Mouse (Mus musculus) testis, adult 2 months (tissue): Measurements from ENCODE around the gene Rnasek. TPM values are rescaled to one million over a fixed set of nuclear protein-coding genes. Genes with fewer than 3 reads are reported as not detected.

Source experiments
- H3K27ac ChIP-seq: fragments of 200-500 bp; 2 replicates; pipeline ENCODE4 v1.5.1; 2012; ENCODE audit warnings: low read depth, low read length; ENCODE audit not compliant: control insufficient read depth, insufficient read depth
- H3K27me3 ChIP-seq: fragments of 200-500 bp; 2 replicates; pipeline ENCODE4 v1.6.1; 2012; ENCODE audit warnings: mild to moderate bottlenecking, low read length, moderate library complexity; ENCODE audit not compliant: control insufficient read depth, insufficient read depth
- H3K36me3 ChIP-seq: fragments of 200-500 bp; 2 replicates; pipeline ENCODE4 v1.6.1; 2012; ENCODE audit warnings: mild to moderate bottlenecking, low read length; ENCODE audit not compliant: control insufficient read depth, insufficient read depth
- H3K4me1 ChIP-seq: fragments of 200-500 bp; 2 replicates; pipeline ENCODE4 v1.6.1; 2012; ENCODE audit warnings: low read length; ENCODE audit not compliant: control insufficient read depth, insufficient read depth
- H3K4me3 ChIP-seq: fragments of 200-500 bp; 2 replicates; pipeline ENCODE4 v1.5.1; 2012; ENCODE audit warnings: low read depth, mild to moderate bottlenecking, low read length, moderate library complexity, mixed read lengths; ENCODE audit not compliant: control insufficient read depth
- CTCF ChIP-seq: fragments of 200-500 bp; IDR thresholded peaks from 2 replicates; pipeline ENCODE4 v1.5.1; 2012; ENCODE audit warnings: low read depth, mild to moderate bottlenecking, inconsistent platforms, low read length, moderate library complexity; ENCODE audit not compliant: control insufficient read depth, insufficient read depth, insufficient replicate concordance
- POLR2A ChIP-seq: fragments of 200-500 bp; IDR thresholded peaks from 2 replicates; pipeline ENCODE4 v1.6.1; 2012; ENCODE audit warnings: low read depth, mild to moderate bottlenecking, inconsistent platforms, low read length, moderate library complexity; ENCODE audit not compliant: control insufficient read depth
- polyA plus RNA-seq: library from polyadenylated mRNA; depleted of rRNA; stranded (reverse); fragments of >200 nt; gene quantifications from 2 replicates; pipeline ENCODE4 v1.2.3, GENCODE M21; 2012

Gene Rnasek
- polyA plus RNA-seq, 1 experiment = 112 TPM

DNA sequence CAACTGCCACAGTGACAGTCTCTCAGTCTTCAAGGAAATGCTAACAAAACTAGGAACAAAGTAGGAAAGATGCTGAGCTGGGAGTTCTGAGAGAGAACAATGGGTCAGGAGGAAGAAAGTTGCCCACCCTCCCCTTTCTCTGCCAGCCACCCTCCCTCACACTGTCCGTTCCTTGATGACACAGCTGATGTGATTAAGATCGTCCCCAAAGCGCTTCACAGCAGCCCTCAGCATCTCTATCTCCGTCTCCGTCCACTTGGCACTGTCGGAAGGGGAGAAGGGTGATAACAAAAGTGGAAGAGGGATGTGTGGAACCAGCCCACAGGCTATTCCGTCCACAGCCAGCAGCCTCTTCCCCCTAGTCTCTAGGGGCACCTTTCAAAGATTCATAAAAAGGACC, 2.9 kb downstream of the Rnasek start:
- peak overlapping the region; percentile 5; the same call in 1 of the 2 replicates for H3K27ac ChIP-seq
- no peak overlapping the region for H3K4me3 ChIP-seq
- peaks cover 23% of the 10 kb centered on the region for H3K4me1 ChIP-seq
- no peaks in the 10 kb centered on the region for H3K27me3 ChIP-seq
- no peak for TF ChIP-seq CTCF
- no peak for TF ChIP-seq POLR2A
- no peaks in the 10 kb centered on the region for H3K36me3 ChIP-seq

DNA sequence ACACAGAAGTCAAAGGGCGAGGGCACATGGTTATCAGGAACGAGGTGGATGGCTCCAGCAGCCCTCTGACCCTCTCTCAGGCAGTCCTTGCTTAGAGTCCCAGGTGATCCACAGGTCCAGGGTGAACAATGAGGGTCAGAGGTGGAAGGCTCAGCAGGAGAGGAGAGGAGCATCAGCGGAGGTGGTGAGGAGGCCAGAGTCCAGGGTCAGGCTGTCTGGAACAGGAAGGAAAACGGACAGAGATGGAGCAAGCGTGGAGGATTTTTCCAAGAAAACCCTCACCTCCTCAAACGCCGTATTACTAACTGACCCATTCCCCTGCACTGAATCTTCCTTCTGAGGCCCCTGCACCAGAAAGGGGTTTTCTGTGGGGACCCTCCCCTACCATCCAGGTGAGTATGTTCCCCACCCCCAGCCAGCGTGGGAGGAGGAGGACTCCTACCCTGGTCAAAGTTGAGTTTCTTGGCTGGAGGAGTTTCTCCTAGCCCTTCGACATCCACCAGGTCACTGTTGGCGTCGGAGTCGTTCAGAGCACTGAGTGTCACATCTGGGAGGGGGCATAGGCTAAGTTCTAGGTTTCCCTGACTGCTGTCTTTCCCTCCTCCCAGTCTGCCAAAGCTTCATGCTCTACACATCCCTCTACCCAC, 4.3 kb downstream of the Rnasek start:
- Histone ChIP-seq H3K4me1 (peaks cover 26% of the 10 kb centered on the region), H3K27me3 (no peaks in the 10 kb centered on the region; the same call in 1 of the 2 replicates), H3K36me3 (no peaks in the 10 kb centered on the region), H3K4me3 (no peak overlapping the region), H3K27ac (no peak overlapping the region)
- TF ChIP-seq POLR2A (no peak), CTCF (no peak)

DNA sequence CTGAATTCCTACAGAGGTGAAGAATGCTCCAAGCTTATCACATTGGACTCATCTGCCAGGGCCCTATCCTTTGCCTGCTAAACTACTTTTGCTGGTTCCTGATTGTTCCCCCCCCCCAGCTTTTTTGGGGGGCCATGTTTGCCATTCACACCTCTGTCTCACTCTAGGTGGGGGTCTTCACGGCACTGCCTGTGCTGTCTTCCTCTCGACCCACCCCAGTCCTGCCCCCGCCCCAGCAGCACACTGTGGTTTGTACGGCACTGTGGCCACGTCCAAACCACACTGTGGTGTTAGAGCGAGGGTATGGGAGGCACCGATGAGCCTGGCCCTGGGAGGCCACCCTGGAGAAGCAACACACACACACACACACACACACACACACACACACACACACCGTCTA, 5.1 kb downstream of the Rnasek start:
- Histone ChIP-seq H3K4me1 (peaks cover 33% of the 10 kb centered on the region), H3K36me3 (no peaks in the 10 kb centered on the region), H3K4me3 (no peak overlapping the region), H3K27me3 (no peaks in the 10 kb centered on the region; the same call in 1 of the 2 replicates), H3K27ac (peak overlapping the region; percentile 65)
- TF ChIP-seq POLR2A (no peak), CTCF (no peak; the same call in 1 of the 2 replicates)

- Histone ChIP-seq H3K4me1 (peaks cover 38% of the 10 kb centered on the region), H3K4me3 (no peak overlapping the region; the same call in 1 of the 2 replicates), H3K36me3 (no peaks in the 10 kb centered on the region), H3K27ac (peak overlapping the region; percentile 65), H3K27me3 (no peaks in the 10 kb centered on the region; the same call in 1 of the 2 replicates)
- no peak for TF ChIP-seq CTCF
- TF ChIP-seq POLR2A = no peak
These were observed 5.6 kb downstream of the Rnasek start for GRCm38 (mm10) chr11:70234037-70234436.

GRCm38 (mm10) chr11:70233016-70233415, 6.6 kb downstream of the Rnasek start:
- H3K4me3 ChIP-seq = peak overlapping the region; percentile 68
- TF ChIP-seq CTCF = no peak
- no peak for TF ChIP-seq POLR2A
- H3K27ac ChIP-seq = peak overlapping the region; percentile 77; the same call in 1 of the 2 replicates
- H3K27me3 ChIP-seq = no peaks in the 10 kb centered on the region; the same call in 1 of the 2 replicates
- H3K4me1 ChIP-seq = peaks cover 44% of the 10 kb centered on the region
- H3K36me3 ChIP-seq = no peaks in the 10 kb centered on the region

GRCm38 (mm10) chr11:70232546-70232945, 7.1 kb downstream of the Rnasek start:
- H3K27ac ChIP-seq = peak overlapping the region; percentile 77; the same call in 1 of the 2 replicates
- H3K27me3 ChIP-seq = no peaks in the 10 kb centered on the region; the same call in 1 of the 2 replicates
- peak overlapping the region; percentile 68 for H3K4me3 ChIP-seq
- no peaks in the 10 kb centered on the region for H3K36me3 ChIP-seq
- H3K4me1 ChIP-seq = peaks cover 44% of the 10 kb centered on the region
- TF ChIP-seq CTCF = no peak
- no peak for TF ChIP-seq POLR2A

DNA sequence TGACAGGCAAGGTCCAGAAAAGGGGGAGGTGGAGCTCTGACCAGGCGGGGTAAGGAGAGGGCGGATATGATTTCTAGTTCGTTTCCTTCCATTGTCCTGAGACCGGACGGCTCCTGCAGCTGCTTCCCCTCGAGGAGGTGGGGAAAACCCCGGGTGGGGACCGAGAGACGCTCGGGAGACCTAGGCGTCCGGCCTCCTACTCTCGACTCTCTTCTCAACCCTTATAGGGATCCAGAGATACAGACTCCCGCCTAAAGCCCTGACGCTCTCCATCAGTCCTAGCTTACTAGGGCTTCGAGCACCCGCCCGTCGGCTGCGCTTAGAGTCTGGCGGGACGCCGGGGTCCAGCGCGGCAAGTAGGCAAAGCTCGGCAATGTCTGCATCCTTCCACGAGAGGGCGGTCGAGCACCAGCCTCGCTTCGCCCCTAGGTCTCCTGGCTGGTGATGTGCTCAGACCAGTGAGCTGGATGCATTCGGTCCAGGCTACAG, 9.4 kb downstream of the Rnasek start:
- no peaks in the 10 kb centered on the region for H3K36me3 ChIP-seq
- TF ChIP-seq POLR2A = no peak
- peak; percentile 96 for TF ChIP-seq CTCF
- peaks cover 45% of the 10 kb centered on the region for H3K4me1 ChIP-seq
- H3K4me3 ChIP-seq = peak overlapping the region; percentile 84
- H3K27ac ChIP-seq = no peak overlapping the region
- no peaks in the 10 kb centered on the region; the same call in 1 of the 2 replicates for H3K27me3 ChIP-seq
